Mouse (Mus musculus): Measurements from ENCODE around the gene Gm49325.
"Not testable (repeated sequence)": the region's sequence is repeated elsewhere in the genome, so short reads cannot be mapped to it uniquely, and the experiment has no call there.

The Gm49325 gene

GRCm38 (mm10) chr10:77682994-77683393 is 77.0 kb downstream of the Gm49325 start:
- no peak for DNase-seq (ENCODE audit: low spot score)

DNA sequence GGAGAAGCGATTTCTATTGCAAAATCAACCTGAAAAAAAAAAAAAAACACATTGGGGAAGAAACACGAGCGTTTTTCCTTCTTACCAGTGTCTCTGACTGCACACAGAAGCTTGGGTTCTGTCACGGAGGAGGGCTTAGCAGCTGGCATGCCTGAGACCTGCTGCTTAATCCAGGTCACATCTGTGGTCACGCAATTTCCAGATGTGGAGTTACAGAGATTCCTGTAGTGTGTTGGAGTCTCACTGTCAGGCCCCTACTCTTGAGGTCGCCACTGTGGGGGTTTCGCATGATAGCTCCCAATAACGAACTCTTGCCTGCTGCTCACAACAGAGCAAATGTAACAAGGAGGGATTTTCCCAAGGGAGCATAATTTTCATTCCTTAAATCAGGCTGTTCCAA is 78.2 kb downstream of the Gm49325 start:
- no peak for DNase-seq (ENCODE audit: low spot score)

DNA sequence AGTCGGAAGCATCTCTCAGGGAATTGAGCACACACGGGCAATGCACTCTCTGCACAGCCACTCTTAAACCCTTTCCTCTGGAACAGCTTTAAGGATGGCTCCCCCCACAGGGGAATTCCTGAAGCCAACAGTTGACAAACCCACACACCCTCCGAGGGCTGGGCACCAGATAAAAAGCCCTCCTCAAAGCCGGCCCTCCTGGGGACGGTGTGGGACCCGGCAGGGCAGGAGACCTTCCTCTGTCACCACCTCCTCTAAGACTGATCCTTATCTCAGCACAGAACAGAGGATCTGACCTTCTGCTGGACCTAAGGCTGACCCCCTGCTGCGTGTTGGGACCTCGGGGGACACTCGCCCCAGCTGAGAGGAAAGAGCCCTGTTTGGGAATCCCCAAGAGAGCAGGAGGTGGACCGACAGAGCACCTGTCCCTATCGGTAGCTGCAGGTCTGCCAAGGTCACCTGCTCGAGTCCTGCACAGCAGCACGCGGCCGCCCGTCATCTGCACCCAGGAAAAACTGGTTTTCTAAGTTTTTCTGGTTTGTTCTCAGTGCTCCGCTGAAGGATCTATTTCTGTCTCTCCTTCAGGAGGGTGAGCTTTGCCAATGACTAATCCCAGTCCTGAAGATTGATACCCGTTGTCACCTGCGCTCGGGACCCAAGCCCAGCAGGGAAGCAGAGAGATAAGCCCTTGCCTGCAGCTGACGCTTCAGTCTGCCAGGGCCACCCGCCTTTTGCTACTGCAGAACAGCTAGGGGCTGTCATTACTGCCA is 80.1 kb downstream of the Gm49325 start, which contains the start of gene Tspear:
Gene Tspear, plus strand, starts transcription at position 675 of the 770 bp plus-strand sequence.
- no peak for DNase-seq (ENCODE audit: low spot score)

GRCm38 (mm10) chr10:77687021-77687420 is 81.0 kb downstream of the Gm49325 start:
- no peak for DNase-seq (ENCODE audit: low spot score)

- DNase-seq (ENCODE audit: low spot score): not testable (repeated sequence)
These were observed 84.4 kb downstream of the Gm49325 start, which contains the start of gene Gm19402 for GRCm38 (mm10) chr10:77690356-77690807. Gene Gm19402 (minus strand): TSS chr10:77690757.
